Mouse (Mus musculus) liver, adult (tissue): ENCODE results near the gene Rgs12.

Experiments used
- GATA4 ChIP-seq: IDR thresholded peaks from 2 replicates; pipeline ENCODE4 v1.6.1; 2014; ENCODE audit warnings: mild to moderate bottlenecking, low read length; ENCODE audit not compliant: insufficient replicate concordance

Gene Rgs12

DNA sequence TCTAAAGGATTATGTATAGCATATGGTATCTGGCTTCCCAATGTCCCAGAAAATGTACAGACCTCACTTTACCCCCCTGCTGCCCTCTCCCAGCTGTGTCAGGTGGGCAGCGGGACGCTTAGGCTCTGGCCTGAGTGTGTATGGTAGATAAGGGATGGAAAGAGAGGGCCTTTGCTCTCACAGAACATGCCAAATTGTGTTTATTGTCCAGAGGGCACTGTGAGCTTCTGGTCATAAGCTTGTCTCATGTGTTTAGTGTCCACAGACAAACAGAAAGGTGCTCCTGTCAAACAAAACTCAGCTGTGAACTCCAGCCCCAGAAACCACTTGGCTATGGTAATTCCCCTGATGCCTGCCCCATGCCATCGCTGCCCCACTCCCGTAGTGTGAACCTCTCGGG, 80.5 kb downstream of the Rgs12 start:
- peak; percentile 92 for TF ChIP-seq GATA4

DNA sequence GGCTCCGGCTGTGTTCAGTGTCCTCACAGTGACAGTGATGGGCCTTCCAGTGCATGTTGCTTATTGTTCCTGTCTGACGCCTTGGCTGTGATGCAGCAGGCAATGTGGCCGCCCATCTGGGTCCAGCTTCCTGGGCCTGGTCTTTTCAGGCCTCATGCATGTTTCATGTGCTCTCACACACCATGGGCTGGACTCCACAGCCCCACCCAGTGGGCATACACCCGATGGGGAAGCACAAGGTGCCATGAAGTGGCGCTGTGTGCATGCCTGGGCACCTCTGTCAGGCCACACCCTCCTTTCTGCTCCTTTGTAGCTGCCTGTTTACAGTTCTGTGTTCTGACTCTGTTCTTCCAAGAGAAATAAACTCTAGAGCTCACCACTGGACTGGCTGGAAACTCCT, 83.8 kb downstream of the Rgs12 start:
- no peak for TF ChIP-seq GATA4

DNA sequence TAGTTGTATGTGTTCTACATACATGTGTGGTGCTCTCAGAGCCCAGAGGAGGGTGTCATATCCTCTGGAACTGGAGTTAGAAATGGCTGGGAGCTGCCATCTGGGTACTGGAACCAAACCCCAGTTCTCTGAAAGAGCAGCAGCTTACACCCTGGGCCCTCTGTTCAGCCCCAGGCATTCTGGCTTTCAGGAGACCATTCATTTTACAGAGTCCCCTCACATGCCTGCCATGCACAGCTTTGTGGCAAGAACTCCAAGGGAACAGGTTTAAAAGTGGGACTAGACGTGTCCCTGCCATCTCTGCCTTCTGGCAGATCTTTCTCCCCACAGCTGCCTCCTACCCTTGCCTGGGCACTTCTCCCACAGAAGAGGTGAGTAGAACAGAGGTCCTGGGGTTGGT, 84.4 kb downstream of the Rgs12 start:
- TF ChIP-seq GATA4: no peak

DNA sequence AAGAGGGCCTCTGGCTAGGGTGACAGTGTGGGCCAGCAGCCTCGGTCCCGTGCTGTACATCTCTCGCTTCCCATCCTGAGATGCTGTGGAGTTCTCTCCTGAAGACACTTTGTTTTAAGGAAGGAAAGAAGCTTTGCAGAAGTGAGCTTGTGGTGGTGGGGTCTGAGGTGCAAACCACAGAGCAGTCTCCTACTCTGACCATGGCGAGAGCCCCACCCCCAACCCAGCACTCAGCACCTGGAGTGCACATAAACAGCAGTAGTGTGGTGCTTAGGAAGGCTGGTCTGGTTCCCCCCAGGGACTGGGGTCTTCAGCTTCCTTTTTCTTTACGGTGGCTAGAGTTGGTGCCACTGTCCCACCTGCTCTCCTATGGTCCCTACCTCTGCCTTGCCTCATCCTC, 85.9 kb downstream of the Rgs12 start:
- no peak for TF ChIP-seq GATA4

DNA sequence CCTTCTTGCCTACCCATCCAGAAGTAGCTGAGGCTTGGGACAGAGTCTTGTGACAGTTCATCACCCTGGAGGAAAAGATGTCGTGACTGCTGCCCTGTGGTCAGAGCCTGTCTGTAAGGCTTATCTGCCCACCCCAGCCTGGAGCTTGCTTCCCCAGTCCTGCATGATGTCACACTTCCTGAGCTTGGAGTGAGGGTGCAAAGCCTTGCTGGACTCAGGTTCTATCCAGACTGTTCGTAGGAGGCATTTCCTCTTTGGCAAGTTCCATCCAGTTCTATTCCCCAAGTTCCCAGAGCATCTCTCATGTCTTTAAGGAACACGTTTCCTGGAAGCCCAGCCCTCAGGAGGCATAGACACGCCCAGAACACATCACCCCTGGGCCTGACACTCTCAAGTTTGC, 86.5 kb downstream of the Rgs12 start:
- peak; percentile 69; the same call in 1 of the 2 replicates for TF ChIP-seq GATA4

DNA sequence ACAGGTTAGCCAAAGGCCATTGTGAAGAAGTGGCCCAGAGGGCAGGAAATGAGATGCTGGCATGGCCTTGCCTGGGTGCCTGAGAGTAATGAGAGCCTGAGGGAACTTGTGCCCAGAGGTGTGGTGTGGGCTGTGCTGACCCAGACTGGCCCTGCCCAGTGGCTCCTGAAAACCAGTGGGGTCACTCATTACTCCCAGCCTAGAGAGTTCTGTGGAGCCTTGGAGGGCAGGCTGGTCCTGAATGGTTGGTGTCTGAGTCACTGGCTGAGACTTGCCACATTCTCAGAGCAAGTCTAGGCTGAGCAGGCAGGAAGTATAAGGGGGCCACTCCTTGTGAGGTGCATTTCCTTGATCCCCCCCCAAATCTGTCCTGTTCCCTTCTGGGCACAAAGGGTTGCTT, 88.2 kb downstream of the Rgs12 start:
- no peak for TF ChIP-seq GATA4

DNA sequence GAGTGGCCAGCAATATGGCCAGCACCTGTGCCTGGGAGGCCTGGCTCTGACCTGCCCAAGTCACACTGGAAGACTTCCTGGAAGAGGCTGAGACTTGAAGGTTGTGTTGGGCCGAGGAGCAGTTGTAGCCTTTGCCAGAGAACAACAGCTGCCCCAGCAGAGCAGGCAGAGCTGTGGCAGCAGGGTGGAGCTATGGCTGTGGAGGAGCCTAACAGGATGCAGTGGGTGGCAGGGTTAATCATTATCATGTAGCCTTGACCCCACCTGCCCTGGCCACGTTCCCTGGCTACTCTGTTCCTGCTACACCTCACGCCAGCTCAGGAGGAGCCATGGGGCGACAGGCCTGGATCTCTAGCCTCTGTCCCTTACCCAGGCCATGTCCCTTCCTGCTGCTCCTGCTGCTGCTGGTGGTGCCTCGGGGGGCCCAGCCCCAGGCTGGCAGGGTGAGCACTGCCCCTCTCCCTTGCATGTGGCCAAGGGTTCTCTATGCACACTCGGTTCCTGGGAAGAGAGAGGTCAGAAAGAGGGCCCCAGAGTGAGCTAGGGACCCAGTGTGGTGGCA, 92.1 kb downstream of the Rgs12 start, which contains the start of gene Hgfac:
TSS of gene Hgfac (plus strand) at position 242 of the 562 bp plus-strand sequence.
- TF ChIP-seq GATA4: peak; percentile 53; the same call in 1 of the 2 replicates

DNA sequence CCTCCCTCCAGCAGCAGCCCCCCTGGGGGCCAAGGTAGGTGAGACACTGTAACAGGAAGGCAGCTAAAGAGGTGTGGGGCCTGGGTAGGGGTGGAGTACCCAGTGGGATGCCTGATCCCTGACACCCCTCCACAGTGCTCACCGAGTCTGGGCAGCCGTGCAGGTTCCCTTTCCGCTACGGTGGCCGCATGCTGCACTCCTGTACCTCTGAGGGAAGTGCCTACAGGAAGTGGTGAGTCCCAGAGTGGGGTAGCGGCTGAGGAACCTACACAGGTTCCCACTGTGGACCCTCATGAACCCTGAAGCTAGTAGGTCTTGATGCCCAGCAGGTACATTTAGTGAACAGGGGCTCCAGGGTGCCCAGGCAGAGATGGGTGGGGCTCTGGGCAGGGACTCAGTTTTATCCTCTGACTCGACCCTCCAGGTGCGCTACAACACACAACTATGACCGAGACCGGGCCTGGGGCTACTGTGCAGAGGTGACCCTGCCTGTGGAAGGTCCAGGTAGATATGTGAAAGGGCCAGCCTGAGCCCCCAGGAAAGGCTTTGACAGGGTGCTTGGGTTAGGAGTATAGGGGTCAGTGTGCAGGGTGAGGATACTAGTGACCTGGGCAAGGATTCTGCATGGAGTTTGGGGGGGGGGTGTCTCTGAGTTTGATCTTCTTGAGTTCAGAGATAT, 93.3 kb downstream of the Rgs12 start:
- TF ChIP-seq GATA4: no peak

DNA sequence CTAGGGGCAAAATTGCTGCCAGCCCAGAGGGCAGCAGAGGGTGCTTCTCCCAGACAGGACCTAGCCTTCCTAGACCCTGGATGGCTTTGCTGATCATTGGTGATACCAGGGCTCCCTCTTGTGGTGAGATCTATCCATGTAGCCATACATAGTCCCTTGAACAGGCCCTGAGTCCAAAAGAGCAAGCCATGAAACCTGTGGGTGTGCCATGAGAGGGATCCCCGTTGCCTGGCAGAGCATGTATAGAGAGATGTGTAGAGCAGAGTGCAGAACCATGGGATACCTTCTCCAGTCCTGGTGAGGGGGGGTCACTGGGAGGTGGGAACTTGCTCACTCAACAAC, 93.8 kb downstream of the Rgs12 start:
- no peak for TF ChIP-seq GATA4

DNA sequence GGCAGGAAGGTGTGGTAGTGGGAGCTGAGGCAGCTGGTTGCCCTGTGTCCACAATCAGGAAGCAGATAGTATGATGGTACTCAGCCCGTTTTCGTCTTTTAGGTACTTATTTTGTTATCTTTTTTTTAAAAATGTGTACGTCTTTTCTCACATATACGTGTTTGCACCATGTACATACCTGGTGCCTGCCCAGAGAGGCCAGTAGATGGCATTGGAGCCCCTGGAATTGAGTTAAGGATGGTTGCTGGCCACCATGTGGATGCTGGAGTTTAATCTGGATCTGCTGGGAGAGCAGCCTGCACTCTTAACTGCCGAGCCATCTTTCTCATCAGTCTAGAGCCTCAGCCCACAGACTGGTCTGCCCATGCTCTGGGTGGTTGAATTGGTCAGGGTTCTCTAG, 101.3 kb downstream of the Rgs12 start:
- TF ChIP-seq GATA4: no peak

DNA sequence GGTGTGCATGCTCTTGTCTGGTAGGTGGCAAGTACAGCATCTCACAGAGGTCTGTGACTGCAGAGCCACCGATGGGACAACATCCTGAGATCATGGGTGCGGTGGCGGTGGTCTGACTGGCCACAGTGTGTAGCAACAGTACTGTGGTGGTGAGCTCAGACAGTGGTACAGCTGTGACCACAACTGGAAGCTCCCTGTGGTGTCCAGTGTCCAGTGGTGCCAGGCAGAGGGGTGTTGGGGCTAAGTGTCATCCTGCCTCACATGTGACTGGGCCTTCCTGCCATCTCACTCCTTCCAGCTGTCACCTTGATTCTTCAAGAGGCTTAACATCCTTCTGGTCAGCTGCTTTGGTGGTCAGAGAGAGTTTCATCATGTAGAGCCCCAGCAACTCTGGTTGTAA, 105.4 kb downstream of the Rgs12 start:
- no peak for TF ChIP-seq GATA4

DNA sequence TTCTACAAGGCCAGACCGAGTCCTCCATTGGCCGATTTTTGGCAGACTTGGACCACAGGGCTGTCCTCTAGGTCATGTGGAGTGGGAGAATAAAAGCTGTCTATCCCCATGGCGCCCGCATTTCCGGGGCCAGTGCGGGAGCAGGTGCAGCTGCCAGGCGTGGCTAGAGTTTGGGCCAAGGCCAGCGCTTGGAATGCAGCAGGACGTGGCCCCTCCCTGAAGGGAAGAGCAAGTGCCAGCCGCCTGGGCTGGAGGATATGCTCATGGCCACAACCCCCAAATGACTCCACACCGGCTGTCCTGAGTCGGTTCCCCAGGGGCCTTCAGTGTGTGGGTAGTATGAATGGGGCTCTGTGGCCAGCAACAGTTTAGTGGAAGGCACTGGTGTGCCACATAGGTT, 105.8 kb downstream of the Rgs12 start:
- no peak for TF ChIP-seq GATA4

DNA sequence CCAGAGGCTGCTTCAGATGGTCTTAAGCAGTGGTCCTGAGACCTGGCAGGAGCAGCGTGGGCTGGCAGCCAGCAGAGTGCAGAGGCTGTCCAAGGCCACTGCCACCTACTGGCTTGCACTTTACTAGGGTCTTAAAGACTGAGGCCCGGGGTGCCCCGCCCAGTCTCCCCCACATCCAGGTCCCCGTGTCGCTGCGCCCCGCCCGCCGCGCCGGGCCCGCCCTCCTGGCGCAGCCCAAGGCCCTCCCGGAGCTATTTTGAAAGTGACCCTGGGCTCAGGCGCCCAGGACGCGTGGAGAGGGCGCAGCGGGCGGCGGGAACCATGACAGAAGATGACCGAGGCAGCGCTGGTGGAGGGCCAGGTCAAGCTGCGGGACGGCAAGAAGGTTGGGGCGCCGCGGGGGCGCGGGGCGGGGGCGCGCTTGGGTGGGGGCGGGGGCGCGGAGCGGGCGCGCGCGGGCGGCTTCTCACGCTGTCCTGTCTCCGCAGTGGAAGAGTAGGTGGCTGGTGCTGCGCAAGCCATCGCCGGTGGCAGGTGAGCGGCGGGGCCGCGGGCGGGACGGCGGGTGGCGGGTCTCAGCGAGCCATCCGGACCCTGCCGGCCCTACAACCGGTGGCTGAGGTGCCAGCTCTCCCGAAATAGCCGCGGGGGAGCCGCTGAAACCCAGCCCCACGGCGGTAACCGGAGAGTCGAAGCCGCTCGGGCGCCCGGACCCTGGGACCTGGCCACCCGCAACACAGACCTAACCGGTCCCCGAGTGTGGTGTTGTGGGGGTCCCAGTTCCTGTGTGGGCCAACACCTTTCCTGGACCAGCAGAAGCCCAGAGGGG, 107.6 kb downstream of the Rgs12 start, which contains the start of gene Dok7:
TSS of gene Dok7 (plus strand) at position 163 of the 829 bp plus-strand sequence.
- no peak for TF ChIP-seq GATA4

DNA sequence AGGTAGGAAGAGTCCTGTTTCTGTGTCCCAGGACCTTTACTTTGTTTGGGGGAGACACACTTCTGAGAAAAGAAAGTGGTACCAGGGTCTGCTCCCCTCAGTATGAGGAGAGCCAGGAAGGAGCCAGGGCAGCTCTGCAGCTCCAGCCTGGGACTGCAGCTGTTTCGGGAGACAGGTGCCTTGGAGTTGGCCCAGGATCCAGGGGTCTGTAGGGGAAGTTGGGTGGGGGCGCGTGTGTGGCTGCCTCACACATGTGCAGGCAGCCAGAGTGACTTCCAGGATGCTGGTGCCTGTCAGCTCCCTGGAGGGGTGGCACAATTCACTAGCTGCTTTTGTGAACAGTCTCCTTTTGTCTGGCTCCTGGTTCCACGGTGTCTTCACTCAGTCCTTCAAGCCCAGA, 108.3 kb downstream of the Rgs12 start:
- TF ChIP-seq GATA4: no peak

DNA sequence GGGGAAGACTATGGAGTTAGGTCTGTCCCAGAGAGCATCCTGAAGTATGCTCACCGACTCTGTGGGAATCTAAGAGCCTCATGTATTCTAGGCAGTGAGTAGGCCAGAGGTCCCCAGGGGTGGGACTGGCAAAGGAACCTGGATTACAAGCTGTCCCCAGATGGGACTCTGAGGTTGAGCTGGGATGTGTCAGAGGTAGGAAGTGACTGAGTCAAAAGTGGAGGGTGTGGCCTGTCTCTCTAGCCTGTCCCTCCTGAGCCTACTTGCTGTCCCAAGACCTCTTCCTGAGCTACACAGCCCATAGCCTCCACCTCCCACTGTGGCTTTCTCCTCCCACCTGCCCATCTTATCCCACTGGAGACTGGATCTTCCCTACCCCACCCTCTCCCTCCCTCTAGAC, 109.0 kb downstream of the Rgs12 start:
- TF ChIP-seq GATA4: no peak

DNA sequence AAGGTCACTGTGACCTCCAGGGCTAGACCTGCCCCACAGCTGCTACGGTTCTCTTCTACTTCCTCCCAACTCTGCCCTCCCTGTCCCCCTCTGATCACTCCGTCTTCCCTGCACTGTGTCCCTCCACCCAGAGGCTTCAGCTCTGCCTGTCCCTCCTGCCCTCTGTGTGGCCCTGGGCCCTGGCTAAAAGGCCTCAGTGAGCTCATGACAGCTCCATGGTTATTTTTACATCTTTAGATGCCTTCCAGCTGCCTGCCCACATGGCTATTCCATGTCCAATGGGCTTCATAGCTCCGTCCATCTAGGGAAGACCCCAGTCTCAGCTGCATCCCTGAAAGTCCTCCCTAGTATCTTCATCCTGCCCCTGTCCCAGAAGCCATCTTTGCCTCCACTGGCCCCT, 110.9 kb downstream of the Rgs12 start:
- TF ChIP-seq GATA4: no peak

DNA sequence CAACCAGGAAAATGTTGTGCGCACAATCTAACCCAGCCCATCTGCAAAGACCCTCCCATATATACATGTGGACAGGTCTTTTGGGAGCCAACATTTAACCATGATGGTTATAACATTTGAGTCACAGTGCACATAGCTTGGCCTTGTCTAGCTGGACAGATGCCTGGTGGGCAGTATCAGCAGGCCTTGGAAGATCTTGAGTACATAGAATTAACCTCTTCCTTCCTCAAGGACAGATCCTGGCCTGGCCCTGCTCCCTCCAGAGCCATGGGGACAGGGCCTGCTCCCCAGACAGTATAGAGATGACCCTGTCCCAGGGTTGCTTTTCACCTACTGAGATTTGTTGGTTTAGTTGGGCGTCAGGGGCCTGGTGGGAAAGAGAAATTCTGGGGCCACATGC, 120.6 kb downstream of the Rgs12 start:
- TF ChIP-seq GATA4: no peak

DNA sequence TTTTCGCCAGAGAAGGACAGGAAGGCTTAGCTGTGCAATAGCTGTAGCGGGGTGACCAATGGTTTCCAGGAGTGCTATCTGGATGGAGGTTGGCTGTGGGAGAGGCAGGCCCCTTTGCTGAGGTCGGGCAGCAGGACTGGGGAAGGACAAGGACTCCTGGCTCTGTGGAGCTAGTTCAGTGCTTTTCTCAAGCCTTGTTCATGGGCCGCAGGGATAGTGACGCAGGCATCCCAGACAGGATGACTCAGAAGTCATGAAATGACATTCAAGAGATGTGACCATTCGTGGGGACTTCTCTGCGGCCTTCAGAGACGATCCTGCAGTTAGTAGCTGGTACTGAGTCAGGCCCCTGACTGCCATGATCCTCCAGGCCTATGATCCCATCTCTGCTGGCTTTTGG, 121.1 kb downstream of the Rgs12 start:
- TF ChIP-seq GATA4: no peak
